Mouse (Mus musculus): Measurements from ENCODE around the gene Pck1. TPM values are rescaled to one million over a fixed set of nuclear protein-coding genes. Genes with fewer than 3 reads are reported as not detected.

Gene Pck1
- polyA plus RNA-seq, 1 experiment from 2014 or later = not detected

DNA sequence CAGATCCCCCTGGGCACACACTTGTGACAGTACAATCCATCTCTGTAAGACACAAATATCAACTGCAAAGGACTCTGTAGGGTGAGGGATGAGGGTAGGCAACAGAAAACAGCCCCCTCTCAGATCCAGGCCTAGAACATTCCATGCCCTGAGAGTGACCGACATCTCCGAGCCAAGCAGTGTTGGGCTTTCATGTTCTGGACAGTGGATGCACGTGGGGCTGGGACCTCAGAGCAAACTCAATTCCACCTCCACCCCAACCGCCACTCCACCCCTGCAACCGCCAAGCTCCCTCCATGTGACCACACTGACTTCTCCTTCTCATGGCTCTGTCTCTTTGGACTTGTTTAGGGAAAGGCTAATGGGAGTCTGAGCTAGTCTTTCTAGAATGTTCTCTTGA lies 19.1 kb downstream of the Pck1 start:
- ATAC-seq (replicated peaks; ENCODE audit: insufficient number of reproducible peaks, low FRiP score, low TSS enrichment, low read depth) (no peak), DNase-seq (ENCODE audit: low spot score) (no peak)
- no peak overlapping the region for H3K27ac ChIP-seq (replicated peaks; ENCODE audit: low read depth, low read length)
- H3K4me2 ChIP-seq (ENCODE audit: low read depth, low read length) = no peak overlapping the region
- no peak overlapping the region for H3K4me3 ChIP-seq (ENCODE audit: low read depth, low read length)
- no peaks in the 10 kb centered on the region for H3K9me3 ChIP-seq (replicated peaks; ENCODE audit: control insufficient read depth, low read length)
- peak overlapping the region; percentile 18; the same call in 1 of the 2 replicates for H3K9ac ChIP-seq (replicated peaks; ENCODE audit: low read length)
- no peaks in the 10 kb centered on the region for H3K36me3 ChIP-seq (replicated peaks; ENCODE audit: control insufficient read depth, insufficient read depth, low read depth, low read length)
- WGBS = 88% methylated on average over 5 of the region's 5 CpGs
- H3K4me1 ChIP-seq (ENCODE audit: control insufficient read depth, insufficient read depth, low read length) = peaks cover 12% of the 10 kb centered on the region
- peaks cover 5% of the 10 kb centered on the region; the same call in 1 of the 2 replicates for H3K27me3 ChIP-seq (ENCODE audit: control insufficient read depth, insufficient read depth, low read length)

DNA sequence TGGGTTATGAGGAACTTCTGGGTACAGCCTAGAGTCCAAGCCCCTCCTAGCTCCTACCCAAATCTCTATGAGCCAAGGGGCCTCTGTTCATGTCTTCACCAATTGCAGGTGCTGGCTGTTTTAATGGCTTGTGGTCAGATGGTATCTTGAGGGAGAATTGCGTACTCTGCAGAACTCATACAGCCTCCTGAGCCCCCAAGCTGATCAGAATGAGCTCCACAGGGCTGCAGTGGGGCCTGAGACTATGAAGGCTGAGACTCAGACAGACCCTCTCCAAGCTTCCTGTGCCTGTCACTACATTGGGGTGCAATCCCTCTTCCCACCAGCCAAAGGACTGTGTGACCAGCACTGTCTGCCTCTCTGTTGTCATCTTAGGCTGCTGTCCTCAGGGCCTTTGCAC lies 19.5 kb downstream of the Pck1 start:
- Histone ChIP-seq H3K4me2 (ENCODE audit: low read depth, low read length) (no peak overlapping the region), H3K4me1 (ENCODE audit: control insufficient read depth, insufficient read depth, low read length) (peaks cover 12% of the 10 kb centered on the region), H3K9ac (replicated peaks; ENCODE audit: low read length) (no peak overlapping the region), H3K27me3 (ENCODE audit: control insufficient read depth, insufficient read depth, low read length) (peaks cover 5% of the 10 kb centered on the region; the same call in 1 of the 2 replicates), H3K9me3 (replicated peaks; ENCODE audit: control insufficient read depth, low read length) (no peaks in the 10 kb centered on the region), H3K36me3 (replicated peaks; ENCODE audit: control insufficient read depth, insufficient read depth, low read depth, low read length) (no peaks in the 10 kb centered on the region), H3K27ac (replicated peaks; ENCODE audit: low read depth, low read length) (no peak overlapping the region), H3K4me3 (ENCODE audit: low read depth, low read length) (no peak overlapping the region)
- WGBS = 72% methylated on average over 1 of the region's 1 CpGs
- no peak for DNase-seq (ENCODE audit: low spot score)
- ATAC-seq (replicated peaks; ENCODE audit: insufficient number of reproducible peaks, low FRiP score, low TSS enrichment, low read depth) = no peak

DNA sequence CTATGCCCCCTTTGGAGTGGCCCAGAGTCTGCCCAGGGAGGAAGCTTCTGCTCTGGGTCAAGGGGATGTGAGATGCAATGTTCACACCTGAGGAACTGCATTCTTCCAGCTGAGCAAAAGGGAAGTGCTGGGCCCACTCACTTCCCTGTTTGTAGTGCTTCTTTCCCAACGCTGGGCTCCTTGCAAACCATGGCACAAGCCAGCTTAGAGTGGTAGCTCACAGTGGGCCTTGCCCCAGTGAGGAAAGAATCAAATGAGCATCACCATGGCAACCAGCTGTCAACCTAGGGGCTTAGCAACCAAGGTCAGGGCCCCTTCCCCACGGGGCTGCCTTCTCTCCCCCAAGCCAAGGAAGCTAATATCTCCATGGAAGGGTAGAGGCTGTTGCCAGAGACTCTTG lies 20.2 kb downstream of the Pck1 start:
- 29% methylated on average over 2 of the region's 2 CpGs for WGBS
- Histone ChIP-seq H3K4me1 (ENCODE audit: control insufficient read depth, insufficient read depth, low read length) (peaks cover 12% of the 10 kb centered on the region), H3K9ac (replicated peaks; ENCODE audit: low read length) (peak overlapping the region; percentile 61; the same call in 1 of the 2 replicates), H3K27me3 (ENCODE audit: control insufficient read depth, insufficient read depth, low read length) (peaks cover 5% of the 10 kb centered on the region; the same call in 1 of the 2 replicates), H3K36me3 (replicated peaks; ENCODE audit: control insufficient read depth, insufficient read depth, low read depth, low read length) (no peaks in the 10 kb centered on the region), H3K4me2 (ENCODE audit: low read depth, low read length) (peak overlapping the region; percentile 51), H3K4me3 (ENCODE audit: low read depth, low read length) (no peak overlapping the region), H3K27ac (replicated peaks; ENCODE audit: low read depth, low read length) (peak overlapping the region; percentile 67), H3K9me3 (replicated peaks; ENCODE audit: control insufficient read depth, low read length) (no peaks in the 10 kb centered on the region)
- DNase-seq (ENCODE audit: low spot score) = peak; percentile 60
- no peak; the same call in 1 of the 2 replicates for ATAC-seq (replicated peaks; ENCODE audit: insufficient number of reproducible peaks, low FRiP score, low TSS enrichment, low read depth)

DNA sequence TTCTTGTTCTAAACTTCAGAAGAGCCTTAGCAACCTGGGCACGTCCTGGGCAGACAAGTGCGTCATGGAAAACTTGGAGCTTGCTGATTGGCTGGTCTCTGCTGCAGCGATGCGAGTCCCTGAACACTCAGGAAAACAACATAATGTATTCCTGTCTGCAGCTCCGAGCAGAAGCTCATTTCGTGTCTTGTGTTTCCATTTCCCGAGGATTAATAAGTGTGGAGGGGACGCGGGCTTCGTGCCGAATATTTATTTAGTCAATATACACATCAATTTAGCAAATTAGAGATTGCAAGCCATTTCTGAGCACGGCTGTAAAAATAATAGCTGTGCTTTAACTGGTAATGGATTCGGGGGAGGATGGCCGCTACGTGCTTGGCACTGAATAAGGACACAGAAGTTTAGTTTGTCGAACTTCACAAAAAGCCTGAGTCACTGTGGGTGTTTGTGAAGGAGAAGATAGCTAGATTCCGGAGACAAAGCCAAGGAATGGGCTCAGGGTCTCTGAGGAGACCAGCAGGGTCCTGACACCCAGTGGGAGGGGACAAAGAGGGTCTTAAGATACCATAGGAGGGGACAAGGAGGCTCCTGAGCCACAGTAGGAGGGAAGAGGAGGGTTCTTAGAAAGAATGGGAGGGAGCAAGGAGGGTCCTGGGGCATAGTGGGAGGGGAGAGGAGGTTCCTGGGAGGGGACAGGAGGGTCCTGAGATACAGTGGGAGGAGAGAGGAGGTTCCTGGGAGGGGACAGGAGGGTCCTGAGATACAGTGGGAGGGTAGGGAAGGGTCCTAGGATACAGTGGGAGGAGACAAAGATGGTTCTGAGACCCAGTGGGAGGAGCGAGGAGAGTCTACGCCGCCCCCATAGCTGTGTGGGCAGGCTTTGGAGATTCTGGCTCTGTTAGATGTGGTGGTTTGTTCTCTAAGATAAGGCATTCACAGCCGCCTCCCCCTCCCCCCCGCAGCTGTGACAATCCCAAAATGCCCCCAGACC lies 21.0 kb downstream of the Pck1 start:
- DNase-seq (ENCODE audit: low spot score) = peak; percentile 86
- H3K27me3 ChIP-seq (ENCODE audit: control insufficient read depth, insufficient read depth, low read length) = peaks cover 5% of the 10 kb centered on the region; the same call in 1 of the 2 replicates
- H3K4me2 ChIP-seq (ENCODE audit: low read depth, low read length) = peak overlapping the region; percentile 51
- peak overlapping the region; percentile 82 for H3K27ac ChIP-seq (replicated peaks; ENCODE audit: low read depth, low read length)
- 7% methylated on average over 22 of the region's 22 CpGs for WGBS
- no peaks in the 10 kb centered on the region for H3K9me3 ChIP-seq (replicated peaks; ENCODE audit: control insufficient read depth, low read length)
- H3K9ac ChIP-seq (replicated peaks; ENCODE audit: low read length) = peak overlapping the region; percentile 61; the same call in 1 of the 2 replicates
- peak; percentile 86 for ATAC-seq (replicated peaks; ENCODE audit: insufficient number of reproducible peaks, low FRiP score, low TSS enrichment, low read depth)
- peak overlapping the region; percentile 23 for H3K4me3 ChIP-seq (ENCODE audit: low read depth, low read length)
- no peaks in the 10 kb centered on the region for H3K36me3 ChIP-seq (replicated peaks; ENCODE audit: control insufficient read depth, insufficient read depth, low read depth, low read length)
- H3K4me1 ChIP-seq (ENCODE audit: control insufficient read depth, insufficient read depth, low read length) = peaks cover 12% of the 10 kb centered on the region

DNA sequence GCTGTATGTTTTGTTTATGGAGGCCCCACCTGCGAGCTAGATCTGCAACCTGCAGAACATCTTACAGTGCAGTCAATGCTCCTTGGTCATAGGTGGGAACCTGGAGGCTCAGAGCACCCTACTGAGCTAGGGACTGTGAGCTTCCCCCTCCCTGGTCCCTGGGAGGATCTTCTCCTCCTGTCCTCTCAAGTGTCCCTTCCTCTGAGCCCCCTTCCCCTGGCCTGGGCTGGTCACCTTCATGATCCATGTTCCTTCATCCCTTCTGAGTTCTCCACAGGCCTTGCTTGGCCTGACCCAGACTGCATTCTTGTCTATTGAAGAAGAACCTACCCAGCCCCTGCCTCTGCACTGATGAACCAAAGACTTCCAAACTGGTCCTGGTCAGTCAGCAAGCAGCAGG lies 21.7 kb downstream of the Pck1 start:
- no peak overlapping the region for H3K9ac ChIP-seq (replicated peaks; ENCODE audit: low read length)
- peaks cover 12% of the 10 kb centered on the region for H3K4me1 ChIP-seq (ENCODE audit: control insufficient read depth, insufficient read depth, low read length)
- H3K4me2 ChIP-seq (ENCODE audit: low read depth, low read length) = peak overlapping the region; percentile 51; the same call in 1 of the 2 replicates
- WGBS = 36% methylated on average over 1 of the region's 1 CpGs
- DNase-seq (ENCODE audit: low spot score) (no peak), ATAC-seq (replicated peaks; ENCODE audit: insufficient number of reproducible peaks, low FRiP score, low TSS enrichment, low read depth) (no peak)
- no peaks in the 10 kb centered on the region for H3K9me3 ChIP-seq (replicated peaks; ENCODE audit: control insufficient read depth, low read length)
- H3K36me3 ChIP-seq (replicated peaks; ENCODE audit: control insufficient read depth, insufficient read depth, low read depth, low read length) = no peaks in the 10 kb centered on the region
- H3K4me3 ChIP-seq (ENCODE audit: low read depth, low read length) = no peak overlapping the region
- H3K27ac ChIP-seq (replicated peaks; ENCODE audit: low read depth, low read length) = peak overlapping the region; percentile 82; the same call in 1 of the 2 replicates
- H3K27me3 ChIP-seq (ENCODE audit: control insufficient read depth, insufficient read depth, low read length) = peaks cover 5% of the 10 kb centered on the region; the same call in 1 of the 2 replicates

DNA sequence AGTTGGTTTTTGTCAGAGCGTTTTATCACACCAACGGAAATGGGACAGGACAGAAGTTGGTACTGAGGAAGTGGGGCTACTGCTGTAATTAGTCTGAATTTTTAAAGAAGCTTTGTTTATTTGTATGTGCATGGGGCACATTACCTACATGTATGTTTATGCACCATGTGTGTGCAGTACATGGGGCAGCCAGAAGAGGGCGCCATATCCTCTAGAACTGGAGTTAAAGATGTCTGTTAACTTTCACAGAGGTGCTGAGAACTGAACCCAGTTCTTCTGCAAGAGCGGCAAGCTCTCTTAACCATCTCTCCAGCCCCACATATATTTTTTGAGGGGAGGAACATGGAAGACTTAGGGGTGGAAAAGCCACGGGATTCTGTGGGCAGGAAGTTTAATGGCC lies 22.9 kb downstream of the Pck1 start:
- 91% methylated on average over 5 of the region's 5 CpGs for WGBS
- no peak for DNase-seq (ENCODE audit: low spot score)
- no peak overlapping the region for H3K4me3 ChIP-seq (ENCODE audit: low read depth, low read length)

DNA sequence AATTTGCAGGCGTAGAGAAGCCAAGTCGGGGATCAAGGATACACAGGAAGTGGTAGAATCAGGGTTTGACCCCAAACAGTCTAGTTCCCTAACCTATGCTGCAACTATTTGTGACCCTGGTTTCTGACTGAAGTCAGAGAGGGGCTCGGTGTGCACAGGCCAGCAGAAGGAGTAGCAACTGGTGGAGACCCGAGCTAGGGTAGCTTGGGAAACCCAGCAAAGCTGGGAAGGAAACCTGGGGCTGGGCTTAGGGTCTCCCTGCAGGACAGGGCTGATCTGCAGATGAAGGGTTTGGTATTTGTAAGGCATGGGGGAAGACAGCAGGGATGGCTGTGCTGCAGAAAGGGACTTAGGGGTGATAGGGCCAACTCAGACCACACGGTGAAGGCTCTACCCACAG lies 24.6 kb downstream of the Pck1 start:
- Histone ChIP-seq H3K4me2 (ENCODE audit: low read depth, low read length) (no peak overlapping the region), H3K4me3 (ENCODE audit: low read depth, low read length) (no peak overlapping the region), H3K9ac (replicated peaks; ENCODE audit: low read length) (no peak overlapping the region), H3K4me1 (ENCODE audit: control insufficient read depth, insufficient read depth, low read length) (peaks cover 6% of the 10 kb centered on the region), H3K36me3 (replicated peaks; ENCODE audit: control insufficient read depth, insufficient read depth, low read depth, low read length) (no peaks in the 10 kb centered on the region), H3K27ac (replicated peaks; ENCODE audit: low read depth, low read length) (no peak overlapping the region), H3K27me3 (ENCODE audit: control insufficient read depth, insufficient read depth, low read length) (no peaks in the 10 kb centered on the region), H3K9me3 (replicated peaks; ENCODE audit: control insufficient read depth, low read length) (no peaks in the 10 kb centered on the region)
- no peak for DNase-seq (ENCODE audit: low spot score)
- ATAC-seq (replicated peaks; ENCODE audit: insufficient number of reproducible peaks, low FRiP score, low TSS enrichment, low read depth) = no peak
- 79% methylated on average over 5 of the region's 5 CpGs for WGBS

More for the DNA sequence above, 22.9 kb downstream of the Pck1 start:
- Histone ChIP-seq H3K9me3 (replicated peaks; ENCODE audit: control insufficient read depth, low read length) (no peaks in the 10 kb centered on the region), H3K36me3 (replicated peaks; ENCODE audit: control insufficient read depth, insufficient read depth, low read depth, low read length) (no peaks in the 10 kb centered on the region), H3K27me3 (ENCODE audit: control insufficient read depth, insufficient read depth, low read length) (peaks cover 5% of the 10 kb centered on the region; the same call in 1 of the 2 replicates), H3K4me2 (ENCODE audit: low read depth, low read length) (no peak overlapping the region), H3K4me1 (ENCODE audit: control insufficient read depth, insufficient read depth, low read length) (peaks cover 12% of the 10 kb centered on the region), H3K9ac (replicated peaks; ENCODE audit: low read length) (no peak overlapping the region), H3K27ac (replicated peaks; ENCODE audit: low read depth, low read length) (no peak overlapping the region)
- ATAC-seq (replicated peaks; ENCODE audit: insufficient number of reproducible peaks, low FRiP score, low TSS enrichment, low read depth) = no peak

DNA sequence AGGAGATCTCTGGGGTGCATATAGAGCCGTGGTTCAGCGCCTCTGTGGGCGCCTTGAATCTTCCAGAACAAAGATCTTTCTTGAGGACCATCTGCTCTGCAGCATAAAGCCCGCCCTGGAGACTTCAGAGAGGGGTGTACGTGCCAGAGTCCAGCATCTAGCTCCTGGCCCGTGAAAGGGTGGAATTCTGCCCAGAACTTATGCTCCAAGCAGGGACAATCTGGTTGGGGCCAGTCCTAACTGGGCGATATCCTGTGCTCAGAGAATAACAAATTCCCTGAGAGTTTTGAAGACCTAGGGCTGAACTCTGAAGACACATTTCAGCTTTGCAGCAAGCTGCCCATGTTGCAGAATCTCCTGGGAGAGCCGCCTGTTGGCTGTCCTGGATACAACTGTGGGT lies 25.1 kb downstream of the Pck1 start:
- H3K27me3 ChIP-seq (ENCODE audit: control insufficient read depth, insufficient read depth, low read length) = no peaks in the 10 kb centered on the region
- no peaks in the 10 kb centered on the region for H3K36me3 ChIP-seq (replicated peaks; ENCODE audit: control insufficient read depth, insufficient read depth, low read depth, low read length)
- H3K4me1 ChIP-seq (ENCODE audit: control insufficient read depth, insufficient read depth, low read length) = peaks cover 3% of the 10 kb centered on the region
- H3K27ac ChIP-seq (replicated peaks; ENCODE audit: low read depth, low read length) = no peak overlapping the region
- no peak for ATAC-seq (replicated peaks; ENCODE audit: insufficient number of reproducible peaks, low FRiP score, low TSS enrichment, low read depth)
- DNase-seq (ENCODE audit: low spot score) = no peak
- no peaks in the 10 kb centered on the region for H3K9me3 ChIP-seq (replicated peaks; ENCODE audit: control insufficient read depth, low read length)
- no peak overlapping the region for H3K4me2 ChIP-seq (ENCODE audit: low read depth, low read length)
- H3K4me3 ChIP-seq (ENCODE audit: low read depth, low read length) = no peak overlapping the region
- WGBS = 87% methylated on average over 8 of the region's 8 CpGs
- H3K9ac ChIP-seq (replicated peaks; ENCODE audit: low read length) = no peak overlapping the region
